Mouse (Mus musculus): ENCODE data around the gene Psg29.

DNA sequence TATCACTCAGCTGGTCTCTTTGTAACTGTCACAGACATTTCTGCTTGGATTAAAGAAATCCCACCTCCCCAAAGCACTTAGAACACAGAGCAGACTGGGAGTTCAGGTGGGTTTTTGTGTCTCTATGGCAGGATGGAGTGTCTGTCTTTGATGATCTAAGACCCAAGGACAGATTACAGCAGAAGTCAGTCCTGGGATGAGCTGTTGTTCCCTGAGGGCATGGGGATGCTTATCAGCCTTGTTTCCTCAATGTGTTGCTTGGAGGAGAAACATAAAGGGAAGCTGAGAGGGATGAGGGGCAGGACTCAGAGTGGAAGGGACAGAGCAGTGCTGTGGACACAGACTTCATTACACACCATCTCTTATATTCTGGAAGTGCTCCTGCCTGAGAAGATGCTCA, at the start of gene Psg29:
- TF ChIP-seq POLR2A (IDR thresholded peaks at IDR 0.05; ENCODE audit: low read depth, low read length) (no peak), EP300 (IDR thresholded peaks at IDR 0.05; ENCODE audit: low read length) (no peak), CTCF (conservative IDR thresholded peaks at IDR 0.05 in 1 of 2, IDR thresholded peaks at IDR 0.05 in 1 of 2; ENCODE audit: low read depth in 2 of 2, low read length in 2 of 2) (no peak), E2F4 (IDR thresholded peaks at IDR 0.05; ENCODE audit: insufficient replicate concordance, low read depth, low read length) (no peak), NELFE (IDR thresholded peaks at IDR 0.05; ENCODE audit: low read depth, low read length) (no peak), CHD1 (IDR thresholded peaks at IDR 0.05; ENCODE audit: low read depth, low read length) (no peak), ZNF384 (IDR thresholded peaks at IDR 0.05; ENCODE audit: low read depth, low read length) (no peak), GABPA (IDR thresholded peaks at IDR 0.05; ENCODE audit: insufficient replicate concordance, low read depth, low read length) (no peak), MXI1 (IDR thresholded peaks at IDR 0.05; ENCODE audit: low read depth, low read length) (no peak), TBP (conservative IDR thresholded peaks at IDR 0.05; ENCODE audit: low read depth, low read length) (no peak), UBTF (IDR thresholded peaks at IDR 0.05; ENCODE audit: low read depth, low read length) (no peak), MAX (IDR thresholded peaks at IDR 0.05; ENCODE audit: low read length) (no peak), NRF1 (IDR thresholded peaks at IDR 0.05; ENCODE audit: low read depth, low read length) (no peak)

All from CH12.LX (cell line).